Comparison of ENCODE assay signal across 8 mouse cellular contexts in genomic region chr8:92847299-92847698, GRCm38 (mm10). TPM values are rescaled to one million over a fixed set of nuclear protein-coding genes. Genes with fewer than 3 reads are reported as not detected.
DNase-seq lines count a peak whose midpoint lies in the region; ATAC-seq and TF ChIP-seq lines count a peak whose summit lies in the region.

No protein-coding gene starts in this region.

- H3K4me2 ChIP-seq in midbrain, postnatal 0 days (ENCODE audit: low read depth, low read length, poor library complexity, severe bottlenecking) = no peak overlapping the region
- H3K4me2 ChIP-seq in kidney, embryonic 16.5 days (replicated peaks; ENCODE audit: low read depth, low read length) = peak overlapping the region; percentile 37
- H3K4me2 ChIP-seq in midbrain, embryonic 16.5 days (ENCODE audit: low read length) = no peak overlapping the region

- H3K4me1 ChIP-seq in midbrain, embryonic 10.5 days = peaks cover 30% of the 10 kb centered on the region
- no peaks in the 10 kb centered on the region for H3K4me1 ChIP-seq in midbrain, postnatal 0 days (ENCODE audit: insufficient read depth, low read length)
- H3K4me1 ChIP-seq in kidney, embryonic 16.5 days (ENCODE audit: insufficient read depth, low read length) = peaks cover 55% of the 10 kb centered on the region
- H3K4me1 ChIP-seq in midbrain, embryonic 16.5 days (ENCODE audit: control insufficient read depth, insufficient read depth, low read length) = peaks cover 9% of the 10 kb centered on the region; the same call in 1 of the 2 replicates

- no peaks in the 10 kb centered on the region for H3K27me3 ChIP-seq in midbrain, embryonic 10.5 days (ENCODE audit: low read depth, poor library complexity, severe bottlenecking)
- no peaks in the 10 kb centered on the region for H3K27me3 ChIP-seq in midbrain, postnatal 0 days (ENCODE audit: insufficient read depth, low read length)
- no peaks in the 10 kb centered on the region for H3K27me3 ChIP-seq in kidney, embryonic 16.5 days (ENCODE audit: insufficient read depth, low read length)
- no peaks in the 10 kb centered on the region for H3K27me3 ChIP-seq in midbrain, embryonic 16.5 days (ENCODE audit: control insufficient read depth, insufficient read depth, low read depth, low read length)

- no peak for TF ChIP-seq CTCF in midbrain, postnatal 0 days (IDR thresholded peaks at IDR 0.05)

- no peak overlapping the region for H3K4me3 ChIP-seq in midbrain, embryonic 10.5 days
- H3K4me3 ChIP-seq in midbrain, postnatal 0 days (ENCODE audit: low read depth, low read length) = no peak overlapping the region
- H3K4me3 ChIP-seq in kidney, embryonic 16.5 days (ENCODE audit: low read length) = no peak overlapping the region
- no peak overlapping the region for H3K4me3 ChIP-seq in midbrain, embryonic 16.5 days (ENCODE audit: low read depth, low read length)

- H3K27ac ChIP-seq in midbrain, embryonic 10.5 days (replicated peaks) = peak overlapping the region; percentile 29
- no peak overlapping the region for H3K27ac ChIP-seq in midbrain, postnatal 0 days (ENCODE audit: low read depth, low read length)
- H3K27ac ChIP-seq in kidney, embryonic 16.5 days (ENCODE audit: low read length) = peak overlapping the region; percentile 82
- 0 out of 2 replicates have a peak overlapping the region, but pooled peaks have one; percentile 2 for H3K27ac ChIP-seq in midbrain, embryonic 16.5 days (ENCODE audit: low read length)

- no peaks in the 10 kb centered on the region for H3K9me3 ChIP-seq in midbrain, embryonic 10.5 days (replicated peaks)
- no peaks in the 10 kb centered on the region for H3K9me3 ChIP-seq in midbrain, postnatal 0 days (ENCODE audit: low read length)
- H3K9me3 ChIP-seq in kidney, embryonic 16.5 days (ENCODE audit: low read length) = no peaks in the 10 kb centered on the region
- no peaks in the 10 kb centered on the region for H3K9me3 ChIP-seq in midbrain, embryonic 16.5 days (replicated peaks; ENCODE audit: control insufficient read depth, low read length, poor library complexity, severe bottlenecking)

- DNase-seq in midbrain, embryonic 10.5 days (ENCODE audit: low spot score) = peak; percentile 33
- DNase-seq in midbrain, postnatal 0 days (ENCODE audit: low spot score) = no peak
- peak; percentile 97 for DNase-seq in fibroblast of lung, adult 2 months (ENCODE audit: low read depth)
- no peak for DNase-seq in layer of hippocampus, adult 9-10 months (ENCODE audit: low spot score)
- no peak for DNase-seq in right cerebral cortex, postnatal 4 days
- no peak for DNase-seq in thymus, postnatal 36 days

- peaks cover 13% of the 10 kb centered on the region for H3K36me3 ChIP-seq in midbrain, embryonic 10.5 days
- H3K36me3 ChIP-seq in midbrain, postnatal 0 days (ENCODE audit: insufficient read depth, low read length) = no peaks in the 10 kb centered on the region
- peaks cover 8% of the 10 kb centered on the region; the same call in 1 of the 2 replicates for H3K36me3 ChIP-seq in kidney, embryonic 16.5 days (ENCODE audit: insufficient read depth, low read length)
- H3K36me3 ChIP-seq in midbrain, embryonic 16.5 days (ENCODE audit: control insufficient read depth, insufficient read depth, low read length) = no peaks in the 10 kb centered on the region

- WGBS in midbrain, embryonic 10.5 days = 56% methylated on average over 9 of the region's 9 CpGs
- WGBS in midbrain, postnatal 0 days = 33% methylated on average over 9 of the region's 9 CpGs
- whole genome bisulfite sequencing in kidney, embryonic 16.5 days = 4% methylated on average over 9 of the region's 9 CpGs
- WGBS in midbrain, embryonic 16.5 days = 37% methylated on average over 9 of the region's 9 CpGs

- H3K9ac ChIP-seq in midbrain, postnatal 0 days (replicated peaks; ENCODE audit: low read length, poor library complexity, severe bottlenecking) = no peak overlapping the region
- no peak overlapping the region for H3K9ac ChIP-seq in kidney, embryonic 16.5 days (replicated peaks; ENCODE audit: low read length)
- H3K9ac ChIP-seq in midbrain, embryonic 16.5 days (ENCODE audit: low read depth, low read length) = no peak overlapping the region

- no peak for ATAC-seq in midbrain, postnatal 0 days (ENCODE audit: low FRiP score)
- peak; percentile 77 for ATAC-seq in kidney, embryonic 16.5 days (ENCODE audit: low FRiP score, low TSS enrichment)
- no peak; the same call in 1 of the 2 replicates for ATAC-seq in midbrain, embryonic 16.5 days

RNA-seq across cellular contexts. Expression of gene Lpcat2, which starts 7.8 kb away (rescaled TPM):
- 3.0 and 3.9 TPM in 2 replicates for polyA plus RNA-seq in midbrain, embryonic 10.5 days (2016; fragmentation: Nextera tagmentation; extraction: Ambion mirVana)
- total RNA-seq in midbrain, postnatal 0 days (2014; rRNA removed) = 5.0 and 6.2 TPM in 2 replicates
- 8.9 and 11.2 TPM in 2 replicates for polyA plus RNA-seq in midbrain, postnatal 0 days (2015; fragmentation: Nextera tagmentation; extraction: Ambion mirVana)
- 5.5 and 6.1 TPM in 2 replicates for polyA plus RNA-seq in kidney, embryonic 16.5 days (2015; fragmentation: Nextera tagmentation; extraction: Ambion mirVana)
- 8.5 and 10.4 TPM in 2 replicates for polyA plus RNA-seq in midbrain, embryonic 16.5 days (2015; fragmentation: Nextera tagmentation; extraction: Ambion mirVana)

RNA-seq across cellular contexts. Expression of gene Mmp2, which starts 20.2 kb away (rescaled TPM):
- polyA plus RNA-seq in midbrain, embryonic 10.5 days (2016; fragmentation: Nextera tagmentation; extraction: Ambion mirVana) = 46.9 and 49.2 TPM in 2 replicates
- total RNA-seq in midbrain, postnatal 0 days (2014; rRNA removed) = 16.1 and 19.2 TPM in 2 replicates
- 14.8 and 16.5 TPM in 2 replicates for polyA plus RNA-seq in midbrain, postnatal 0 days (2015; fragmentation: Nextera tagmentation; extraction: Ambion mirVana)
- 142 and 148 TPM in 2 replicates for polyA plus RNA-seq in kidney, embryonic 16.5 days (2015; fragmentation: Nextera tagmentation; extraction: Ambion mirVana)
- 17.7 and 17.8 TPM in 2 replicates for polyA plus RNA-seq in midbrain, embryonic 16.5 days (2015; fragmentation: Nextera tagmentation; extraction: Ambion mirVana)

RNA-seq across cellular contexts. Expression of gene Capns2, which starts 53.9 kb away (rescaled TPM):
- 0.23 and 0.26 TPM in 2 replicates for polyA plus RNA-seq in midbrain, embryonic 10.5 days (2016; fragmentation: Nextera tagmentation; extraction: Ambion mirVana)
- total RNA-seq in midbrain, postnatal 0 days (2014; rRNA removed) = 1.7 and 3.9 TPM in 2 replicates
- 0.26 and 0.45 TPM in 2 replicates for polyA plus RNA-seq in midbrain, postnatal 0 days (2015; fragmentation: Nextera tagmentation; extraction: Ambion mirVana)
- 0.21 TPM in 1 of 2 replicates, not detected in the other for polyA plus RNA-seq in kidney, embryonic 16.5 days (2015; fragmentation: Nextera tagmentation; extraction: Ambion mirVana)
- polyA plus RNA-seq in midbrain, embryonic 16.5 days (2015; fragmentation: Nextera tagmentation; extraction: Ambion mirVana) = 0.19 TPM in 1 of 2 replicates, not detected in the other

Comparison
In these comparisons a context has a peak if more than half of its experiments do, and no peak if none do; other contexts are left out.
1. DNase-seq: peak in midbrain, embryonic 10.5 days (single experiment) and fibroblast of lung, adult 2 months (single experiment); none in midbrain, postnatal 0 days (single experiment), layer of hippocampus, adult 9-10 months (single experiment), right cerebral cortex, postnatal 4 days (single experiment) and thymus, postnatal 36 days (0 of 2).